Mouse (Mus musculus) E14TG2a.4 (cell line): ENCODE measurements around the gene Rsph6a.
"Not testable (repeated sequence)": the region's sequence is repeated elsewhere in the genome, so short reads cannot be mapped to it uniquely, and the experiment has no call there.

Source experiments
- H3K27me3 ChIP-seq: 2 replicates; pipeline ENCODE4 v1.6.1; 2014; ENCODE audit warnings: low read length, control low read depth; ENCODE audit not compliant: insufficient read depth
- H3K36me3 ChIP-seq: 2 replicates; pipeline ENCODE4 v1.6.1; 2014; ENCODE audit warnings: low read length, control low read depth; ENCODE audit not compliant: insufficient read depth
- H3K4me1 ChIP-seq: replicated peaks from 2 replicates; pipeline ENCODE4 v1.6.1; 2014; ENCODE audit warnings: low read depth, low read length, control low read depth
- H3K4me3 ChIP-seq: replicated peaks from 2 replicates; pipeline ENCODE4 v1.5.1; 2014; ENCODE audit warnings: mild to moderate bottlenecking, low read length
- H3K9me3 ChIP-seq: 2 replicates; pipeline ENCODE4 v1.6.1; 2014; ENCODE audit warnings: low read length, control low read depth
- CTCF ChIP-seq: conservative IDR thresholded peaks from 2 replicates; pipeline ENCODE4 v1.5.1; 2014; ENCODE audit warnings: low read length
- NANOG ChIP-seq: IDR thresholded peaks from 2 replicates; pipeline ENCODE4 v1.6.1; 2014; ENCODE audit warnings: borderline replicate concordance, low read length, mixed read lengths
- POU5F1 ChIP-seq: IDR thresholded peaks from 2 replicates; pipeline ENCODE4 v1.6.1; 2014; ENCODE audit warnings: low read length, borderline replicate concordance

Rsph6a gene

GRCm38 (mm10) chr7:19053136-19053532 lies 1.4 kb upstream of the Rsph6a start:
- Histone ChIP-seq H3K36me3 (peaks cover 70% of the 10 kb centered on the region), H3K9me3 (no peaks in the 10 kb centered on the region), H3K27me3 (no peaks in the 10 kb centered on the region), H3K4me3 (peak overlapping the region; percentile 43; the same call in 1 of the 2 replicates), H3K4me1 (peaks cover 43% of the 10 kb centered on the region)
- no peak for TF ChIP-seq NANOG
- no peak for TF ChIP-seq CTCF
- TF ChIP-seq POU5F1: no peak

GRCm38 (mm10) chr7:19054777-19055076 lies 237 bp downstream of the Rsph6a start:
- Histone ChIP-seq H3K36me3 (peaks cover 54% of the 10 kb centered on the region), H3K4me1 (peaks cover 43% of the 10 kb centered on the region), H3K9me3 (no peaks in the 10 kb centered on the region), H3K27me3 (0 out of 2 replicates have a peak, but pooled peaks cover 2% of the 10 kb centered on the region), H3K4me3 (peak overlapping the region; percentile 21; the same call in 1 of the 2 replicates)
- no peak for TF ChIP-seq NANOG
- no peak for TF ChIP-seq CTCF
- TF ChIP-seq POU5F1: no peak

GRCm38 (mm10) chr7:19055108-19055507 lies 618 bp downstream of the Rsph6a start:
- H3K27me3 ChIP-seq: 0 out of 2 replicates have a peak, but pooled peaks cover 2% of the 10 kb centered on the region
- H3K36me3 ChIP-seq: peaks cover 50% of the 10 kb centered on the region
- no peak for TF ChIP-seq POU5F1
- TF ChIP-seq NANOG: no peak
- peaks cover 43% of the 10 kb centered on the region for H3K4me1 ChIP-seq
- no peaks in the 10 kb centered on the region for H3K9me3 ChIP-seq
- H3K4me3 ChIP-seq: peak overlapping the region; percentile 21; the same call in 1 of the 2 replicates

GRCm38 (mm10) chr7:19057405-19057804 lies 2.9 kb downstream of the Rsph6a start:
- Histone ChIP-seq H3K9me3 (no peaks in the 10 kb centered on the region), H3K4me1 (peaks cover 29% of the 10 kb centered on the region), H3K4me3 (no peak overlapping the region), H3K36me3 (peaks cover 27% of the 10 kb centered on the region), H3K27me3 (peaks cover 6% of the 10 kb centered on the region)
- no peak for TF ChIP-seq NANOG
- no peak for TF ChIP-seq POU5F1
- TF ChIP-seq CTCF: no peak

GRCm38 (mm10) chr7:19065896-19066295 lies 11.4 kb downstream of the Rsph6a start:
- TF ChIP-seq POU5F1 (no peak), CTCF (no peak), NANOG (no peak)
- H3K36me3 ChIP-seq: no peaks in the 10 kb centered on the region
- peaks cover 26% of the 10 kb centered on the region for H3K4me1 ChIP-seq
- H3K27me3 ChIP-seq: peaks cover 48% of the 10 kb centered on the region
- H3K9me3 ChIP-seq: no peaks in the 10 kb centered on the region
- H3K4me3 ChIP-seq: peak overlapping the region; percentile 73

GRCm38 (mm10) chr7:19067063-19067462 lies 12.6 kb downstream of the Rsph6a start:
- no peak for TF ChIP-seq NANOG
- TF ChIP-seq CTCF: no peak
- TF ChIP-seq POU5F1: no peak
- peaks cover 26% of the 10 kb centered on the region for H3K4me1 ChIP-seq
- H3K9me3 ChIP-seq: no peaks in the 10 kb centered on the region
- peaks cover 48% of the 10 kb centered on the region for H3K27me3 ChIP-seq
- no peaks in the 10 kb centered on the region for H3K36me3 ChIP-seq
- H3K4me3 ChIP-seq: peak overlapping the region; percentile 45

- Histone ChIP-seq H3K4me3 (peak overlapping the region; percentile 57), H3K36me3 (no peaks in the 10 kb centered on the region), H3K4me1 (peaks cover 28% of the 10 kb centered on the region), H3K9me3 (no peaks in the 10 kb centered on the region), H3K27me3 (peaks cover 40% of the 10 kb centered on the region)
- no peak for TF ChIP-seq POU5F1
- no peak for TF ChIP-seq NANOG
- no peak for TF ChIP-seq CTCF
These were observed 13.4 kb downstream of the Rsph6a start for GRCm38 (mm10) chr7:19067935-19068334.

GRCm38 (mm10) chr7:19068707-19069106 lies 14.2 kb downstream of the Rsph6a start:
- Histone ChIP-seq H3K9me3 (no peaks in the 10 kb centered on the region), H3K27me3 (peaks cover 35% of the 10 kb centered on the region), H3K4me3 (no peak overlapping the region), H3K4me1 (peaks cover 33% of the 10 kb centered on the region), H3K36me3 (no peaks in the 10 kb centered on the region)
- peak; percentile 88 for TF ChIP-seq CTCF
- no peak for TF ChIP-seq NANOG
- TF ChIP-seq POU5F1: no peak

- Histone ChIP-seq H3K4me1 (peaks cover 35% of the 10 kb centered on the region), H3K9me3 (no peaks in the 10 kb centered on the region), H3K27me3 (peaks cover 29% of the 10 kb centered on the region), H3K36me3 (no peaks in the 10 kb centered on the region), H3K4me3 (no peak overlapping the region)
- TF ChIP-seq CTCF (peak; percentile 72), POU5F1 (no peak)
These were observed 15.0 kb downstream of the Rsph6a start for GRCm38 (mm10) chr7:19069500-19069899.

- H3K4me3 ChIP-seq, H3K36me3 ChIP-seq, H3K9me3 ChIP-seq: not testable (repeated sequence)
- Histone ChIP-seq H3K27me3 (peaks cover 14% of the 10 kb centered on the region), H3K4me1 (peaks cover 34% of the 10 kb centered on the region)
These were observed 16.5 kb downstream of the Rsph6a start for GRCm38 (mm10) chr7:19071024-19071423.
